Mouse (Mus musculus) stomach, postnatal 0 days (tissue): ENCODE measurements around the gene Zfp511. TPM values are rescaled to one million over a fixed set of nuclear protein-coding genes. Genes with fewer than 3 reads are reported as not detected.
A peak's percentile ranks its signal among the peaks of the same experiment; 100 is the strongest.

ENCODE experiments used
- ATAC-seq: fragments of 200-750 bp; cut with Nextera tagmentation; 2 replicates; pipeline ENCODE4 v1.8.0; 2017; ENCODE audit not compliant: low FRiP score, low TSS enrichment
- DNase-seq: peaks from one replicate; pipeline ENCODE4 v3.0.0-alpha.2; 2016; ENCODE audit warnings: low spot score
- H3K27ac ChIP-seq: fragments of 300-500 bp; sonication (generic); replicated peaks from 2 replicates; pipeline ENCODE4 v1.5.1; 2014; ENCODE audit warnings: mild to moderate bottlenecking, control low read depth
- H3K27me3 ChIP-seq: fragments of 300-500 bp; sonication (generic); 2 replicates; pipeline ENCODE4 v1.6.1; 2014; ENCODE audit warnings: low read length; ENCODE audit not compliant: control insufficient read depth, insufficient read depth
- H3K36me3 ChIP-seq: fragments of 300-500 bp; sonication (generic); 2 replicates; pipeline ENCODE4 v1.6.1; 2014; ENCODE audit warnings: low read length, mixed read lengths; ENCODE audit not compliant: control insufficient read depth, insufficient read depth
- H3K4me1 ChIP-seq: fragments of 300-500 bp; sonication (generic); replicated peaks from 2 replicates; pipeline ENCODE4 v1.6.1; 2014; ENCODE audit warnings: antibody characterized with exemption; ENCODE audit not compliant: control insufficient read depth, insufficient read depth
- H3K4me2 ChIP-seq: fragments of 300-500 bp; sonication (generic); replicated peaks from 2 replicates; pipeline ENCODE4 v1.6.1; 2014; ENCODE audit warnings: low read depth, mild to moderate bottlenecking, control low read depth, moderate library complexity
- H3K4me3 ChIP-seq: fragments of 300-500 bp; sonication (generic); 2 replicates; pipeline ENCODE4 v1.5.1; 2014; ENCODE audit warnings: low read depth, low read length, control low read depth
- H3K9ac ChIP-seq: fragments of 300-500 bp; sonication (generic); 2 replicates; pipeline ENCODE4 v1.6.1; 2014; ENCODE audit warnings: mild to moderate bottlenecking, low read length, control low read depth, mixed read lengths
- H3K9me3 ChIP-seq: fragments of 300-500 bp; sonication (generic); 2 replicates; pipeline ENCODE4 v1.6.1; 2016; ENCODE audit warnings: low read length; ENCODE audit not compliant: control insufficient read depth
- CTCF ChIP-seq: IDR thresholded peaks from 2 replicates; pipeline ENCODE4 v1.5.1; 2016; ENCODE audit warnings: antibody characterized with exemption, low read depth, mild to moderate bottlenecking, moderate library complexity
- EP300 ChIP-seq: optimal IDR thresholded peaks from 2 replicates; pipeline ENCODE3; 2016; ENCODE audit warnings: antibody characterized with exemption
- WGBS: fragments of 180-500 bp; shearing (Covaris S2); extraction: QIAGEN DNeasy Blood & Tissue Kit; methylation state at CpG from one replicate; pipeline ENCODE4 v1.1.7; 2014; 5-methylcytosine and 5-hydroxymethylcytosine counted together
- polyA plus RNA-seq: library from polyadenylated mRNA; unstranded; fragments of >200 nt; fragmentation: Nextera tagmentation; extraction: Ambion mirVana; gene quantifications from 2 replicates; pipeline ENCODE4 v1.2.1, GENCODE M21; 2015

Zfp511 gene
- polyA plus RNA-seq, 1 experiment from 2014 or later: 20.7 TPM

DNA sequence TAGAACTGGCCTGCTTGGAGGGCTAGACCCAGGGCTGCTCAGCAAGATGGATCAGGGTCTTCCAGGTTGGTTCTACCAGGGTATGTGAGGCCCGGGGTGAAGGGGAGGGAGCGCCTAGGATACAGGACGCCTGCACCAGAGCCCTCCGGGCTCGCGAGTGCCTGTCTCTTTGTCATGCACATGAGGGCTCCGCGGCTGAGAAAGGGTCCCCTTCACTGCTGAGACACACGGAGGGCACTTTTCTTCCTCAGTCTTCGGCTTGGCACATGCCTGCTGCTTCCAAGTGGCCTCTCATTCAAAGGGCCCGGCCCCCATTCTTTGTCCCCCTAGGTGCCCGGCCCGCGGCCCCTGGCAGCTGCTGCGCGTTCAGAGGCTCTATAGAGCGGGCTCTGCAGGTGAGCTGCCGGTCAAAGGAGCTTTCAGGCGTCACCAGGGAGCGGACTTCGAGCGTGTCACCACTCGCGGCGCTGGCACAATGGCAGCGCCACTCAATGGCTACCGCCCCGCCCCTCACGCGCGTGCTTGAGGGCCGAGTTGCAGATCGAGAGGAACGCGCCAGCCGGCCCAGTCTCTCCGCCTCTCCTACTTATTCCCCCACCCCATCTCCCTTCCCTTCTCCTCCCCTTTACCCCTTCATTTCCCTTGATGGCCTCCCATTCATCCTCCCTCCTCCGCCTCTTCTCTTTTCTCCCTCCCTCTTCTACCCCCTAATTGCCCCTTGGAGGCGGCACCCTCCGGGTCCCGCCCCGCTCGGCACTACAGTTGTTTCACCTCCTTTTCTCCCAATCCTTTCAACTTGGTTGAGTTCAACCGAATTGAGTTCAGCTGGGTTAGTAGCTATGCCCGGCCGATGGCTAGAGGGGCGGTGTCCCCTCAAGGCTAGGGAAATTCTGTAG lies 25.0 kb downstream of the Zfp511 start:
- Histone ChIP-seq H3K9ac (no peak overlapping the region; the same call in 1 of the 2 replicates), H3K4me2 (peak overlapping the region; percentile 52), H3K9me3 (no peaks in the 10 kb centered on the region), H3K27me3 (peaks cover 9% of the 10 kb centered on the region; the same call in 1 of the 2 replicates), H3K27ac (peak overlapping the region; percentile 24; the same call in 1 of the 2 replicates), H3K4me3 (peak overlapping the region; percentile 33), H3K4me1 (no peaks in the 10 kb centered on the region; the same call in 1 of the 2 replicates), H3K36me3 (no peaks in the 10 kb centered on the region)
- WGBS: 2% methylated on average over 41 of the region's 47 CpGs
- DNase-seq (peak; percentile 71), ATAC-seq (0 out of 2 replicates have a peak, but pooled peaks have one; percentile 19)
- TF ChIP-seq EP300 (no peak), CTCF (no peak)

DNA sequence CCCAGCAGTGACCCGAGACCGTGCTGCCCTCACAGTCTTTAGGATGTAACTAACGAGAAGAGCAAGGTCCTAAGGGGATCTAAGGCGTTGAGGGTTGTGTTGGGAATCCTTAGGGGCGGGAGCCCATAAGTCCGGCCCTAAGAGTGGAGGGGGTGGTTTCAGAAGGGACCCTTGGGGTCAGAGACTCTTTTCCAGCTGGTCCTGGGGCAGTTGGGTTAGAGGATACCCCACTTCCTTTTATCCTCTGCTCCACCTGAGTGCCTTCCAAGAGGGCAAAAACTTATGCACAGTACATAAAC lies 25.6 kb downstream of the Zfp511 start:
- H3K4me2 ChIP-seq: peak overlapping the region; percentile 52
- H3K27ac ChIP-seq: peak overlapping the region; percentile 31; the same call in 1 of the 2 replicates
- H3K36me3 ChIP-seq: no peaks in the 10 kb centered on the region
- TF ChIP-seq CTCF (no peak), EP300 (no peak)
- no peaks in the 10 kb centered on the region for H3K9me3 ChIP-seq
- ATAC-seq (no peak), DNase-seq (no peak)
- peak overlapping the region; percentile 33 for H3K4me3 ChIP-seq
- peaks cover 9% of the 10 kb centered on the region; the same call in 1 of the 2 replicates for H3K27me3 ChIP-seq
- H3K9ac ChIP-seq: no peak overlapping the region
- under 1% methylated on average over 6 of the region's 6 CpGs for WGBS
- H3K4me1 ChIP-seq: no peaks in the 10 kb centered on the region; the same call in 1 of the 2 replicates

DNA sequence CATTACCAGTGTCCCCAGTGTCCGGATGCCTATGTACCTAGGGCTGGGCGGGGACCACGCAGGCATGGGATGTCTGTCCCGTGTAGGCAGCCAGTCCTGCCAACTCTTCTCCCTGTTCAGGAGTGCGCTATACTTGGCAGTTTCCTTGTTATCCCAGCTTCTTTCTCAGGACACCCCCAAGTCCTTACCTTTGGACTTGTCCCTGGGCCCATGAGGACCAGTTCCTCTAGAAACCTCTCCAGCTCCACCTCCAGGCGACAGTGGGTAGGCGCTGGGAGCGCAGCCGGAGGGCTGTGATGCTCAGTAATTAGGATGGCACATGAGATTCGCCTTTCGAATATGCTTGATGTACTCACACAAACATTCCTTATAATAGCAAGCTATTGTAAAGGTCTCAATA lies 26.1 kb downstream of the Zfp511 start:
- Histone ChIP-seq H3K4me2 (no peak overlapping the region), H3K4me1 (no peaks in the 10 kb centered on the region; the same call in 1 of the 2 replicates), H3K36me3 (no peaks in the 10 kb centered on the region), H3K9me3 (no peaks in the 10 kb centered on the region), H3K27ac (0 out of 2 replicates have a peak overlapping the region, but pooled peaks have one; percentile 31), H3K4me3 (no peak overlapping the region), H3K9ac (no peak overlapping the region), H3K27me3 (peaks cover 9% of the 10 kb centered on the region; the same call in 1 of the 2 replicates)
- peak; percentile 57 for DNase-seq
- 0 out of 2 replicates have a peak, but pooled peaks have one; percentile 51 for ATAC-seq
- 27% methylated on average over 11 of the region's 11 CpGs for WGBS
- TF ChIP-seq CTCF (peak; percentile 67), EP300 (no peak)

DNA sequence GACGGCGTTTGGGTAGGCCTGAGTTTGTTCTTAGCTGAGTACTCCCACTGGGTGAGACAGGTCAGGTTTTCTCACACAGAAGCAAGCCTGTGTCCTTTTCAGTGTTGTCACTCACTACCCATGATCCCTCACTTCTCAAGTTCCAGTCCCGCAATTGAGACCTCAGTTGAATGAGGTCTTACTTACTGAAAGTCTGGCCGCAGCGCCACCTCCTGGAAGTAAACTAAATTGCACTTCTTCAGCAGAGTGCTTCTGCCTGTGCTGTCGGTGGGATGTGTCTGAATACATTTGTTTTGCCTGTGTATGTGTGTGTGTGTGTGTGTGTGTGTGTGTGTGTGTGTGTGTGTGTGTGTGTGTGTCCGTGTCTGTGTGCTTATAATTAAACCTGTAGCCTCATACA lies 26.9 kb downstream of the Zfp511 start:
- Histone ChIP-seq H3K9ac (no peak overlapping the region), H3K27ac (no peak overlapping the region), H3K9me3 (no peaks in the 10 kb centered on the region), H3K36me3 (no peaks in the 10 kb centered on the region), H3K4me3 (no peak overlapping the region), H3K4me2 (no peak overlapping the region), H3K27me3 (peaks cover 9% of the 10 kb centered on the region; the same call in 1 of the 2 replicates), H3K4me1 (no peaks in the 10 kb centered on the region; the same call in 1 of the 2 replicates)
- no peak for ATAC-seq
- DNase-seq: peak; percentile 66
- 23% methylated on average over 7 of the region's 7 CpGs for WGBS
- TF ChIP-seq CTCF (peak; percentile 85), EP300 (no peak)

- H3K27me3 ChIP-seq: no peaks in the 10 kb centered on the region; the same call in 1 of the 2 replicates
- no peaks in the 10 kb centered on the region for H3K4me1 ChIP-seq
- H3K4me3 ChIP-seq: no peak overlapping the region
- WGBS: 51% methylated on average over 6 of the region's 6 CpGs
- H3K36me3 ChIP-seq: no peaks in the 10 kb centered on the region
- ATAC-seq (no peak), DNase-seq (no peak)
- TF ChIP-seq EP300 (no peak), CTCF (no peak)
- H3K27ac ChIP-seq: no peak overlapping the region
- no peak overlapping the region for H3K9ac ChIP-seq
- H3K4me2 ChIP-seq: no peak overlapping the region
- H3K9me3 ChIP-seq: no peaks in the 10 kb centered on the region
Observed at GRCm38 (mm10) chr7:140067397-140067796, 31.2 kb downstream of the Zfp511 start.
